Mouse (Mus musculus) G1E (cell line): ENCODE results near the gene Slc8b1.

Experiments used
- CTCF ChIP-seq: IDR thresholded peaks from 2 replicates; pipeline ENCODE4 v1.5.1; 2012; ENCODE audit warnings: low read depth, low read length, inconsistent platforms, mixed read lengths
- GATA2 ChIP-seq: IDR thresholded peaks from 2 replicates; pipeline ENCODE4 v1.6.1; 2012; ENCODE audit warnings: low read depth, low read length, inconsistent platforms, borderline replicate concordance
- POLR2AphosphoS5 ChIP-seq: IDR thresholded peaks from 2 replicates; pipeline ENCODE4 v1.6.1; 2012; ENCODE audit warnings: low read depth, low read length, inconsistent platforms; ENCODE audit not compliant: insufficient replicate concordance

DNA sequence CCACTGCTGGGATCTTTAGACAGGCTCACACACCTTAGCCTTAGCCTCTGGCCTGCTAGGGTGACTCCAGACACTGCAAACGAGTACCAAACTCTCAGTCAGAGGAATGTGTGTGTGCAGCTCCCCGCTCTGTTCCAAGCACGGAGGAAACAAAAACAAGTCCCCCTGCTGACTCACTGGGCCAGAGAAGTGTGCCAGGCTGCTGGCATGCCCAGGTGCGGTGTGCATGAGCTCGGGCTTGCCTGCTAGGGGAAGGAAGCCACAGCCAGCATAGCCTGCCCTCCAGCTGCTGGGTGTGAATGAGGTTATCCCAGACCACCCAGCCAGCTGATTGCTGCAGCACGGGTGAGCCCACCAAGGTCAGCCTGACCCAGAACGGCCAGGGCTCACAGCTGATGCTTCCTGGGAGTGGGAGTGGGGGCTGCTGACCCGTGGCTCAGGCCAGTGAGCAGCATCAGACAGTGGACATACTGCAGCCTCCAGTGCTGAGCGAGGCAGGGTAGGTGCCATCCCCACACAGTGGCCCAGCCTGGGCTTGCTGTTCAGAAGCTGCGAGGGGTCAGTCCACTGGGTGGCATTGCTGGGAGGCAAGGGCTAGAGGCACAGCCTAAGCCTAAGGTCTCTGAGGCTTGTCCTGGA lies 15.8 kb upstream of the Slc8b1 start:
- no peak for TF ChIP-seq GATA2
- TF ChIP-seq CTCF: no peak
- TF ChIP-seq POLR2AphosphoS5: no peak
